Mouse (Mus musculus) liver, embryonic 13.5 days (tissue): ENCODE data around the gene Atp1a4. TPM values are rescaled to one million over a fixed set of nuclear protein-coding genes. Genes with fewer than 3 reads are reported as not detected.
A peak's percentile ranks its signal among the peaks of the same experiment; 100 is the strongest.
"Not testable (repeated sequence)": the region's sequence is repeated elsewhere in the genome, so short reads cannot be mapped to it uniquely, and the experiment has no call there.

Experiments used
- ATAC-seq: fragments of 200-750 bp; cut with Nextera tagmentation; 2 replicates; pipeline ENCODE4 v1.8.0; 2017; ENCODE audit warnings: low read depth, mild to moderate bottlenecking, moderate number of reproducible peaks, moderate library complexity
- DNase-seq: peaks from one replicate; pipeline ENCODE4 v3.0.0; 2022
- H3K27ac ChIP-seq: fragments of 300-500 bp; sonication (generic); 2 replicates; pipeline ENCODE4 v1.5.1; 2015; ENCODE audit warnings: moderate library complexity, mild to moderate bottlenecking, inconsistent platforms
- H3K27me3 ChIP-seq: fragments of 300-500 bp; sonication (generic); 2 replicates; pipeline ENCODE4 v1.6.1; 2015; ENCODE audit warnings: mild to moderate bottlenecking, inconsistent platforms
- H3K36me3 ChIP-seq: fragments of 300-500 bp; sonication (generic); 2 replicates; pipeline ENCODE4 v1.6.1; 2015; ENCODE audit warnings: mild to moderate bottlenecking, inconsistent platforms
- H3K4me1 ChIP-seq: fragments of 300-500 bp; sonication (generic); replicated peaks from 2 replicates; pipeline ENCODE4 v1.6.1; 2015; ENCODE audit warnings: inconsistent platforms
- H3K4me2 ChIP-seq: fragments of 300-500 bp; sonication (generic); 2 replicates; pipeline ENCODE4 v1.6.1; 2015; ENCODE audit warnings: inconsistent platforms, mild to moderate bottlenecking, moderate library complexity
- H3K4me3 ChIP-seq: fragments of 300-500 bp; sonication (generic); replicated peaks from 2 replicates; pipeline ENCODE4 v1.5.1; 2015; ENCODE audit warnings: mild to moderate bottlenecking, inconsistent platforms
- H3K9ac ChIP-seq: fragments of 300-500 bp; sonication (generic); 2 replicates; pipeline ENCODE4 v1.6.1; 2015; ENCODE audit warnings: mild to moderate bottlenecking, inconsistent platforms
- H3K9me3 ChIP-seq: fragments of 300-500 bp; sonication (generic); replicated peaks from 2 replicates; pipeline ENCODE4 v1.6.1; 2016; ENCODE audit warnings: inconsistent platforms
- WGBS: fragments of 180-500 bp; shearing (Covaris S2); methylation state at CpG from one replicate; pipeline ENCODE4 v1.1.7; 2015; ENCODE audit not compliant: insufficient replicate concordance; 5-methylcytosine and 5-hydroxymethylcytosine counted together
- polyA plus RNA-seq: library from polyadenylated mRNA; unstranded; fragments of >200 nt; fragmentation: Nextera tagmentation; extraction: Ambion mirVana; gene quantifications from 2 replicates; pipeline ENCODE4 v1.2.1, GENCODE M21; 2015

Gene Atp1a4
- polyA plus RNA-seq, 1 experiment from 2014 or later: not detected

GRCm38 (mm10) chr1:172247216-172247615 lies 11.0 kb downstream of the Atp1a4 start:
- Histone ChIP-seq H3K36me3 (no peaks in the 10 kb centered on the region), H3K9ac (no peak overlapping the region), H3K4me2 (no peak overlapping the region), H3K9me3 (no peaks in the 10 kb centered on the region), H3K4me1 (peaks cover 3% of the 10 kb centered on the region), H3K27me3 (peaks cover 45% of the 10 kb centered on the region), H3K4me3 (no peak overlapping the region), H3K27ac (no peak overlapping the region)
- WGBS: 59% methylated on average over 4 of the region's 4 CpGs
- no peak for ATAC-seq
- DNase-seq: no peak

GRCm38 (mm10) chr1:172244645-172245044 lies 13.6 kb downstream of the Atp1a4 start:
- ATAC-seq, H3K36me3 ChIP-seq, H3K9me3 ChIP-seq, DNase-seq, H3K9ac ChIP-seq, H3K4me1 ChIP-seq, H3K27ac ChIP-seq: not testable (repeated sequence)
- H3K27me3 ChIP-seq: peaks cover 47% of the 10 kb centered on the region
- peak overlapping the region; percentile 11; the same call in 1 of the 2 replicates for H3K4me3 ChIP-seq
- WGBS: 25% methylated on average over 23 of the region's 23 CpGs
- peak overlapping the region; percentile 25 for H3K4me2 ChIP-seq

GRCm38 (mm10) chr1:172243547-172244205 lies 14.5 kb downstream of the Atp1a4 start:
- Histone ChIP-seq H3K4me3 (no peak overlapping the region), H3K4me1 (peaks cover 3% of the 10 kb centered on the region), H3K27ac (no peak overlapping the region), H3K36me3 (no peaks in the 10 kb centered on the region), H3K9ac (no peak overlapping the region), H3K27me3 (peaks cover 47% of the 10 kb centered on the region), H3K4me2 (peak overlapping the region; percentile 25; the same call in 1 of the 2 replicates), H3K9me3 (no peaks in the 10 kb centered on the region)
- ATAC-seq: no peak
- DNase-seq: no peak
- WGBS: 24% methylated on average over 16 of the region's 16 CpGs

- ATAC-seq (no peak), DNase-seq (no peak)
- H3K36me3 ChIP-seq: no peaks in the 10 kb centered on the region
- no peak overlapping the region for H3K9ac ChIP-seq
- H3K4me1 ChIP-seq: peaks cover 3% of the 10 kb centered on the region
- no peaks in the 10 kb centered on the region for H3K9me3 ChIP-seq
- H3K4me3 ChIP-seq: no peak overlapping the region
- H3K4me2 ChIP-seq: no peak overlapping the region
- WGBS: 50% methylated on average over 2 of the region's 2 CpGs
- peaks cover 46% of the 10 kb centered on the region for H3K27me3 ChIP-seq
- H3K27ac ChIP-seq: no peak overlapping the region
Observed at GRCm38 (mm10) chr1:172242401-172242800, 15.8 kb downstream of the Atp1a4 start.

- Histone ChIP-seq H3K9ac (no peak overlapping the region), H3K36me3 (no peaks in the 10 kb centered on the region), H3K27me3 (peaks cover 36% of the 10 kb centered on the region), H3K4me3 (no peak overlapping the region), H3K9me3 (no peaks in the 10 kb centered on the region), H3K4me1 (peaks cover 3% of the 10 kb centered on the region), H3K27ac (no peak overlapping the region), H3K4me2 (no peak overlapping the region)
- WGBS: 26% methylated on average over 6 of the region's 6 CpGs
- DNase-seq (no peak), ATAC-seq (no peak)
Observed at GRCm38 (mm10) chr1:172240945-172241708, 17.1 kb downstream of the Atp1a4 start.

GRCm38 (mm10) chr1:172229215-172229614 lies 29.0 kb downstream of the Atp1a4 start:
- no peak overlapping the region for H3K4me3 ChIP-seq
- no peaks in the 10 kb centered on the region; the same call in 1 of the 2 replicates for H3K27me3 ChIP-seq
- no peak overlapping the region for H3K4me2 ChIP-seq
- no peak for DNase-seq
- 74% methylated on average over 1 of the region's 1 CpGs for WGBS
- no peaks in the 10 kb centered on the region for H3K9me3 ChIP-seq
- no peaks in the 10 kb centered on the region for H3K36me3 ChIP-seq
- H3K27ac ChIP-seq: no peak overlapping the region
- ATAC-seq: no peak
- no peaks in the 10 kb centered on the region for H3K4me1 ChIP-seq
- no peak overlapping the region for H3K9ac ChIP-seq

- 49% methylated on average over 2 of the region's 2 CpGs for WGBS
- DNase-seq (no peak), ATAC-seq (no peak)
- Histone ChIP-seq H3K27me3 (no peaks in the 10 kb centered on the region; the same call in 1 of the 2 replicates), H3K4me3 (no peak overlapping the region), H3K4me2 (no peak overlapping the region), H3K9ac (no peak overlapping the region), H3K27ac (no peak overlapping the region), H3K36me3 (no peaks in the 10 kb centered on the region), H3K4me1 (no peaks in the 10 kb centered on the region), H3K9me3 (no peaks in the 10 kb centered on the region)
Observed at GRCm38 (mm10) chr1:172228209-172228608, 30.0 kb downstream of the Atp1a4 start.

- H3K36me3 ChIP-seq: no peaks in the 10 kb centered on the region
- no peaks in the 10 kb centered on the region for H3K9me3 ChIP-seq
- no peak for DNase-seq
- WGBS: 61% methylated on average over 11 of the region's 11 CpGs
- no peak overlapping the region for H3K9ac ChIP-seq
- no peak overlapping the region for H3K4me2 ChIP-seq
- ATAC-seq: no peak
- H3K4me1 ChIP-seq: peaks cover 9% of the 10 kb centered on the region
- no peaks in the 10 kb centered on the region for H3K27me3 ChIP-seq
- H3K27ac ChIP-seq: peak overlapping the region; percentile 43; the same call in 1 of the 2 replicates
- no peak overlapping the region for H3K4me3 ChIP-seq
Observed at GRCm38 (mm10) chr1:172221297-172222063, 36.7 kb downstream of the Atp1a4 start.

GRCm38 (mm10) chr1:172220414-172220813 lies 37.8 kb downstream of the Atp1a4 start:
- no peak overlapping the region for H3K27ac ChIP-seq
- ATAC-seq (no peak), DNase-seq (no peak)
- no peaks in the 10 kb centered on the region for H3K36me3 ChIP-seq
- no peak overlapping the region for H3K4me3 ChIP-seq
- WGBS: 59% methylated on average over 10 of the region's 10 CpGs
- H3K4me2 ChIP-seq: no peak overlapping the region
- H3K9ac ChIP-seq: no peak overlapping the region
- peaks cover 9% of the 10 kb centered on the region for H3K4me1 ChIP-seq
- no peaks in the 10 kb centered on the region for H3K27me3 ChIP-seq
- no peaks in the 10 kb centered on the region for H3K9me3 ChIP-seq

- 77% methylated on average over 19 of the region's 19 CpGs for WGBS
- no peak within 1 kb of the TSS for H3K27ac ChIP-seq
- no peak for ATAC-seq
Observed at GRCm38 (mm10) chr1:172219451-172220406, 38.5 kb downstream of the Atp1a4 start, which contains the start of gene Casq1. Gene Casq1 (minus strand): TSS chr1:172219868.

More at GRCm38 (mm10) chr1:172219451-172220406, 38.5 kb downstream of the Atp1a4 start, which contains the start of gene Casq1:
- no peak within 1 kb of the TSS for H3K9ac ChIP-seq
- no peaks in the 10 kb centered on the region for H3K27me3 ChIP-seq
- no peak for DNase-seq
- H3K36me3 ChIP-seq: no peaks in the 10 kb centered on the region
- no peaks in the 10 kb centered on the region for H3K9me3 ChIP-seq
- H3K4me2 ChIP-seq: no peak within 1 kb of the TSS
- peaks cover 9% of the 10 kb centered on the region for H3K4me1 ChIP-seq
- no peak within 1 kb of the TSS for H3K4me3 ChIP-seq
